Mouse (Mus musculus) C2C12 (cell line): Measurements from ENCODE around the gene Strap.

Experiments
- CEBPB ChIP-seq: IDR thresholded peaks from one replicate; pipeline ENCODE4 v1.6.1; 2011; ENCODE audit warnings: low read depth, mild to moderate bottlenecking, control low read depth, moderate library complexity
- CTCF ChIP-seq: IDR thresholded peaks from one replicate; pipeline ENCODE4 v1.5.1; 2011; ENCODE audit not compliant: control insufficient read depth, insufficient read depth, insufficient read length
- FOSL1 ChIP-seq: IDR thresholded peaks from one replicate; pipeline ENCODE4 v1.8.0; 2011; ENCODE audit warnings: mild to moderate bottlenecking, low read length; ENCODE audit not compliant: poor library complexity, insufficient read depth, severe bottlenecking
- MAX ChIP-seq: IDR thresholded peaks from one replicate; pipeline ENCODE4 v1.6.1; 2011; ENCODE audit warnings: mild to moderate bottlenecking, control low read depth
- MYOD1 ChIP-seq: IDR thresholded peaks from one replicate; pipeline ENCODE4 v1.6.1; 2011; ENCODE audit warnings: low read depth; ENCODE audit not compliant: control insufficient read depth, insufficient read length
- MYOG ChIP-seq: IDR thresholded peaks from one replicate; pipeline ENCODE4 v1.6.1; 2011; ENCODE audit not compliant: control insufficient read depth, insufficient read length; ENCODE audit errors: extremely low read depth
- USF1 ChIP-seq: IDR thresholded peaks from one replicate; pipeline ENCODE4 v1.6.1; 2011; ENCODE audit warnings: low read depth, mild to moderate bottlenecking, control low read depth, moderate library complexity

- no peak for TF ChIP-seq USF1
- TF ChIP-seq MYOD1 = no peak
- TF ChIP-seq CTCF = no peak
- no peak for TF ChIP-seq MYOG
- no peak for TF ChIP-seq CEBPB
- TF ChIP-seq MAX = no peak
- no peak for TF ChIP-seq FOSL1
Observed at GRCm38 (mm10) chr6:137754056-137754856, 19.4 kb downstream of the Strap start, which contains the start of gene Dera.
